Mouse (Mus musculus) kidney, postnatal 0 days (tissue): ENCODE results near the gene Fbl. TPM values are rescaled to one million over a fixed set of nuclear protein-coding genes. Genes with fewer than 3 reads are reported as not detected.
A peak's percentile ranks its signal among the peaks of the same experiment; 100 is the strongest.

Source experiments
- ATAC-seq: fragments of 200-750 bp; cut with Nextera tagmentation; replicated peaks from 2 replicates; pipeline ENCODE4 v1.8.0; 2017; ENCODE audit warnings: low read depth, moderate number of reproducible peaks, moderate TSS enrichment, moderate library complexity; ENCODE audit not compliant: low FRiP score
- DNase-seq: peaks from one replicate; pipeline ENCODE4 v3.0.0-alpha.2; 2016; ENCODE audit warnings: low spot score
- H3K27ac ChIP-seq: fragments of 300-500 bp; sonication (generic); 2 replicates; pipeline ENCODE4 v1.5.1; 2014; ENCODE audit warnings: mild to moderate bottlenecking
- H3K27me3 ChIP-seq: fragments of 300-500 bp; sonication (generic); 2 replicates; pipeline ENCODE4 v1.6.1; 2014; ENCODE audit warnings: low read length, mixed read lengths; ENCODE audit not compliant: insufficient read depth
- H3K36me3 ChIP-seq: fragments of 300-500 bp; sonication (generic); 2 replicates; pipeline ENCODE4 v1.6.1; 2014; ENCODE audit warnings: low read length, mixed read lengths; ENCODE audit not compliant: insufficient read depth
- H3K4me1 ChIP-seq: fragments of 300-500 bp; sonication (generic); replicated peaks from 2 replicates; pipeline ENCODE4 v1.6.1; 2014; ENCODE audit warnings: antibody characterized with exemption, low read length, mixed read lengths; ENCODE audit not compliant: insufficient read depth
- H3K4me2 ChIP-seq: fragments of 300-500 bp; sonication (generic); 2 replicates; pipeline ENCODE4 v1.6.1; 2014; ENCODE audit warnings: mild to moderate bottlenecking, low read length, moderate library complexity, mixed read lengths
- H3K4me3 ChIP-seq: fragments of 300-500 bp; sonication (generic); replicated peaks from 2 replicates; pipeline ENCODE4 v1.5.1; 2014; ENCODE audit warnings: low read depth, low read length
- H3K9ac ChIP-seq: fragments of 300-500 bp; sonication (generic); 2 replicates; pipeline ENCODE4 v1.6.1; 2014; ENCODE audit warnings: low read depth, low read length
- H3K9me3 ChIP-seq: fragments of 300-500 bp; sonication (generic); replicated peaks from 2 replicates; pipeline ENCODE4 v1.6.1; 2016; ENCODE audit warnings: low read length, inconsistent platforms, mixed read lengths
- CTCF ChIP-seq: IDR thresholded peaks from 2 replicates; pipeline ENCODE4 v1.5.1; 2016; ENCODE audit warnings: antibody characterized with exemption, low read depth, mild to moderate bottlenecking, moderate library complexity
- WGBS: fragments of 180-500 bp; shearing (Covaris S2); extraction: QIAGEN DNeasy Blood & Tissue Kit; methylation state at CpG from one replicate; pipeline ENCODE4 v1.1.7; 2014; 5-methylcytosine and 5-hydroxymethylcytosine counted together
- polyA plus RNA-seq: library from polyadenylated mRNA; unstranded; fragments of >200 nt; fragmentation: Nextera tagmentation; extraction: Ambion mirVana; gene quantifications from 2 replicates; pipeline ENCODE4 v1.2.1, GENCODE M21; 2015

Fbl gene
- polyA plus RNA-seq, 1 experiment from 2014 or later: 111 TPM

DNA sequence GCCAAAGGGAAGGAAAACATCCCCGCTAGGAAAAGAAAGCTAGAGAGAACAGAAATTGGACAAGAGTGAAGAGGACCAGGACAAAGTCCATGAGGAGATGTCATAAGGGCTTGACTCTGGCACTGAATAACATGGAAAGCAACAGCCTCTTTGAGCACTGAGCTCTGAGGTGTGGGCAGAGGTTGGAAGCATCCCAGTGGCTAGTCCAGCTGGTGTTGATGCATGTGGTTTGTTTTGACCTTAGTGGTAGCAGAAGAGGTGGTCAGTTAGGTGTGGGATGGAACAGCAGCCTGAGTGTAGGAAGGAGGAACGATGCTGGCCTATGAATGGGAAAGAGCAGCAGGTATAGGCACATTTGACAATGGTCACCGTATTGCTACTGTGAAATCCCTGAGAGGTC lies 22.0 kb downstream of the Fbl start:
- Histone ChIP-seq H3K27me3 (no peaks in the 10 kb centered on the region), H3K4me1 (no peaks in the 10 kb centered on the region), H3K4me2 (no peak overlapping the region), H3K9ac (no peak overlapping the region), H3K9me3 (no peaks in the 10 kb centered on the region), H3K4me3 (no peak overlapping the region), H3K27ac (no peak overlapping the region), H3K36me3 (peaks cover 33% of the 10 kb centered on the region)
- WGBS: 88% methylated on average over 3 of the region's 3 CpGs
- DNase-seq (no peak), ATAC-seq (no peak)
- TF ChIP-seq CTCF: no peak

GRCm38 (mm10) chr7:28191903-28192302 lies 22.4 kb downstream of the Fbl start:
- no peaks in the 10 kb centered on the region for H3K27me3 ChIP-seq
- H3K4me3 ChIP-seq: no peak overlapping the region
- 100% methylated on average over 1 of the region's 1 CpGs for WGBS
- H3K4me2 ChIP-seq: no peak overlapping the region
- no peak overlapping the region for H3K9ac ChIP-seq
- TF ChIP-seq CTCF: no peak
- no peaks in the 10 kb centered on the region for H3K9me3 ChIP-seq
- ATAC-seq (no peak), DNase-seq (no peak)
- peaks cover 29% of the 10 kb centered on the region for H3K36me3 ChIP-seq
- H3K4me1 ChIP-seq: no peaks in the 10 kb centered on the region
- no peak overlapping the region for H3K27ac ChIP-seq

DNA sequence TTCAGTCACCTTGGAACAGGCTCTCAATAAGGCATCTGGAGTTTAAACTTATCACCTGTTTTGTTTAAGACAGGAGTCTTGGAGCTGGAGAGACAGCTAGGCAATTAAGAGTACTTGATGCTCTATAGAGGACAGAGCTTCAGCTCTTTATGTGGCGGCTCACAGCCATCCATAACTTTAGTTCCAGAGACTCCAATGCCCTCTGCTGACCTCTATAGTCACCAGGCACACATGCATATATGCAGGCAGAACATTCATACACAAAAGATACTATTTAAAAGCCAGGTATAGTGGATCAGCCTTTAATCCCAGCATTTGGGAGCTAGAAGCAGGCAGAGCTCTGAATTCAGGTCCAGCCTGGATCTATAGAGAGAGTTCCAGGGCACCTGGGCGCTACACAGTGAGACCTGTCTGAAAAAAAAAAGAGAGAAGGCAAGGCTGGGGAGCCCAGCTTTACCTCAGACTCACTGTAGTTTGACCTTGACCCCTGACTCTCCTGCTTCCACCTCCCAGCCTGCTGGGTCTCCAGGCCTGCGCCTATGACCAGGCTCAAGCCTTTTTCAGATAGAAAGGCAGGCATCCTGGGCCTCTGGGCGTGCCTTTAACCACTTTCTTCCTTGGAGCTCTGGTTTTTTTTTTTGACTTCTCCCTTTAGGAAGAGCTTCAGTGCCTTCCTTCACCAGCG lies 26.0 kb downstream of the Fbl start:
- Histone ChIP-seq H3K27ac (no peak overlapping the region), H3K27me3 (no peaks in the 10 kb centered on the region), H3K36me3 (peaks cover 5% of the 10 kb centered on the region; the same call in 1 of the 2 replicates)

DNA sequence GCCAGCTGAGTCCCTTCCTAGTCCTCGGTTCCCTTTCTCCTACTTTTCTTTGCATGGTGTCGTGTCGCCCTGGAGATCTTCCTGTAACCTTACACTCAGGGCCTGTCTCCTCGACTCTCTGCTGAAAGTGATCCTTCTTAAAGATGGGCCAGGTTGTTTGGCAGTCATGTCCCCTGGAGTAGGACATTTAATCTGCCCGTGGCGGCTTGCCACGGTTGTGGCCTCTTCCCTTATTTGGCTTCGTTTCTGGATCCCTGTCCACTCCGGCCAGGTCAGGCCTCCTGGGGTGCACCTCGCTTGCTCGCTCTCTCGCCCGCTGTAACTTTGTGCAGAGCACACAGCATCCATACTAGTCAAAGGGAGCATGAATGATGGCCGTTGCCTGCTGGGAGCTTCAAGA lies 27.0 kb downstream of the Fbl start:
- no peak overlapping the region for H3K27ac ChIP-seq

More for the DNA sequence above, 26.0 kb downstream of the Fbl start:
- TF ChIP-seq CTCF: no peak
- Histone ChIP-seq H3K4me3 (no peak overlapping the region), H3K9ac (no peak overlapping the region), H3K9me3 (no peaks in the 10 kb centered on the region), H3K4me2 (no peak overlapping the region), H3K4me1 (no peaks in the 10 kb centered on the region)
- WGBS: 68% methylated on average over 5 of the region's 5 CpGs
- ATAC-seq (no peak), DNase-seq (no peak)

GRCm38 (mm10) chr7:28199054-28199453 lies 29.5 kb downstream of the Fbl start:
- WGBS: 62% methylated on average over 4 of the region's 4 CpGs
- no peak for ATAC-seq

More for the DNA sequence above, 27.0 kb downstream of the Fbl start:
- DNase-seq (peak; percentile 59), ATAC-seq (no peak)
- H3K9ac ChIP-seq: no peak overlapping the region
- H3K9me3 ChIP-seq: no peaks in the 10 kb centered on the region
- TF ChIP-seq CTCF: no peak
- 44% methylated on average over 14 of the region's 14 CpGs for WGBS
- H3K4me3 ChIP-seq: no peak overlapping the region
- H3K4me2 ChIP-seq: no peak overlapping the region
- 0 out of 2 replicates have a peak, but pooled peaks cover 5% of the 10 kb centered on the region for H3K36me3 ChIP-seq
- H3K27me3 ChIP-seq: no peaks in the 10 kb centered on the region
- H3K4me1 ChIP-seq: no peaks in the 10 kb centered on the region

GRCm38 (mm10) chr7:28203207-28204108 lies 33.9 kb downstream of the Fbl start:
- H3K4me2 ChIP-seq: 0 out of 2 replicates have a peak overlapping the region, but pooled peaks have one; percentile 7
- DNase-seq: peak; percentile 78
- ATAC-seq: peak; percentile 89

More at GRCm38 (mm10) chr7:28199054-28199453, 29.5 kb downstream of the Fbl start:
- TF ChIP-seq CTCF: no peak
- H3K27me3 ChIP-seq: no peaks in the 10 kb centered on the region
- H3K9ac ChIP-seq: no peak overlapping the region
- no peak overlapping the region for H3K4me2 ChIP-seq
- H3K36me3 ChIP-seq: 0 out of 2 replicates have a peak, but pooled peaks cover 5% of the 10 kb centered on the region
- no peak for DNase-seq
- no peak overlapping the region for H3K27ac ChIP-seq
- H3K4me3 ChIP-seq: no peak overlapping the region
- no peaks in the 10 kb centered on the region for H3K9me3 ChIP-seq
- no peaks in the 10 kb centered on the region for H3K4me1 ChIP-seq

More at GRCm38 (mm10) chr7:28203207-28204108, 33.9 kb downstream of the Fbl start:
- peak; percentile 13; the same call in 1 of the 2 replicates for TF ChIP-seq CTCF
- Histone ChIP-seq H3K9ac (no peak overlapping the region), H3K36me3 (no peaks in the 10 kb centered on the region), H3K27me3 (no peaks in the 10 kb centered on the region), H3K4me3 (no peak overlapping the region), H3K9me3 (no peaks in the 10 kb centered on the region), H3K4me1 (no peaks in the 10 kb centered on the region), H3K27ac (no peak overlapping the region)
- WGBS: 38% methylated on average over 19 of the region's 19 CpGs
